Mouse (Mus musculus): Measurements from ENCODE around the gene Slc44a2.
"Not testable (repeated sequence)": the region's sequence is repeated elsewhere in the genome, so short reads cannot be mapped to it uniquely, and the experiment has no call there.

Gene Slc44a2

DNA sequence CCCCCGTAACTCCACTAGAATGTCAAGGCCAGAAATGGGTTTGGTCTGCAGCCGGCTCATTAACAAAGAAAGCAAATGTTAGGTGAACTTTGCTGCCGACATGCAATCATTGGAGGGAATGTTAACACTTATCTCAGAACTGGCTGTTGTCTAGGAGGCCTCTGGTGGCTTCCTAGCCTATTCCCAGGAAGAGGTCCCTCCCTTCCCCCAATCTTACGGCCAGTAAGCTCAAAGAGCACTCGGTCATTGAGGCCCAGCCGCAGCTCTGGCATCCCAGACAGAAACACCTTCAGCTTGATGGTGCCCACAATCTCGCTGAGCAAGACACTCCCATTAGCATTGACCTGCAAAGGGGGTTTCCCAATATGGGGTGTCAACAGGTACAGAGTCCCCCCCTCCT lies 15.4 kb upstream of the Slc44a2 start:
- no peak for DNase-seq (ENCODE audit: low spot score)

- DNase-seq (ENCODE audit: low spot score): no peak
Measured at GRCm38 (mm10) chr9:21309150-21309741, 11.3 kb upstream of the Slc44a2 start.

- DNase-seq (ENCODE audit: low spot score): no peak
Measured at GRCm38 (mm10) chr9:21311695-21312094, 8.8 kb upstream of the Slc44a2 start.

DNA sequence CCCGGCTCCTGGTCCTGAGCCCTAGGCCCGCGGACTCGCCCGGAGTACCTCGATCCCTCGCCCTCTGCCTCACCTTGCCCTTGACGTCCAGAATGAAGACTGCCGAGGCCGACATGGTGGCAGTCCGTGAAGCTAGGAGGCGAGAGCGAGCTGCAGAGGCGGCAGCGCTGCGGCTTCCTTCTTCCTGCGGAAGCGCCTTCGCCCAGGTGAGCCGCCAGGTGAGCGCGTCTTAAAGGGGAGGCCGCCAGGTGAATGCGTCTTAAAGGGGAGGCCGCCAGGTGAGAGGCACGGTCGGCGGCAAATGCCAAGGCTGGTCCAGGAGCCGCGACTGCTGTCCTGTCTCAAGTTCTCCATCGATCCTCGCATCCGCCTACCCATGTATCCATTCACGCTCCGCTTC lies 8.4 kb upstream of the Slc44a2 start, which contains the start of gene Ap1m2:
TSS of gene Ap1m2 (minus strand) at position 204 of the 400 bp plus-strand sequence.
- no peak for DNase-seq (ENCODE audit: low spot score)

- peak; percentile 89 for DNase-seq (ENCODE audit: low spot score)
Measured at GRCm38 (mm10) chr9:21313394-21313793, 7.1 kb upstream of the Slc44a2 start.

GRCm38 (mm10) chr9:21314367-21315140 lies 5.9 kb upstream of the Slc44a2 start:
- DNase-seq (ENCODE audit: low spot score): no peak

GRCm38 (mm10) chr9:21315421-21315820 lies 5.1 kb upstream of the Slc44a2 start:
- DNase-seq (ENCODE audit: low spot score): peak; percentile 60

DNA sequence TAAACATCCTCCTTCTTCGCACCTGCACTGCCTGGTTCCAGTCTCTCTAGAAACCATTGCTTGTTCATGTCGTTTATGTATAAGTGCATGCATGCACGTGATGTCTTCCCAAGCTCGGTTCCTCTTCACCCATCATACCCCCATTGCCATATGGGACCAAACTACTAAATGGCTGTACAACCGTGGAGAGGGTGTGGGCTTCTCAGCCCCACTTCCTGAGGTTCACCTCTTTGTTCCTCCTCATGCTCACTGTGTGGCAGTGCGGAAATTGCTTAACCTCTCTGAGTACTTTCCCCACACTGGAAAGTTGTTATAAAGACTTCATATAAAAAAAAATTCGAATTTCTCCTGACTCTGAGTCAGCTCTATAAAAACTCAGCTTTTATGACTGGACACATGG lies 3.8 kb upstream of the Slc44a2 start:
- DNase-seq (ENCODE audit: low spot score): no peak

DNA sequence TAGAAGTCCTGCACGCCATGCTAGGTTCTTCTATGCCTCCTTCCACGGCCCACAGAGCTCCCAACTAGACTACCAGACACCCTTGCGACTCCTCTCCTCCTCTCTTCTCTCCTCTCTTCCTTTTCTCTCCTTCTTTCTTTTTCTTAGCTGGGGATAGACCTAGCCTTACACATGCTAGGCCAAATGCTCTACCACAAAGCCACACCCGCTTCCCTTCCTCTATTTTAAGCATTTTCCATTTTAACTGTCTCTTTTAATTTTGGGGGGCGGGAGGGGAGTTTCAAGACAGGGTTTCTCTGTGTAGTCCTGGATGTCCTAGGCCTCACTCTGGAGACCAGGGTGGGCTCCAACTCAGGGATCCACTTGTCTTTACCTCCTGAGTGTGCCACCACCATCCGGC lies 1.7 kb upstream of the Slc44a2 start:
- DNase-seq (ENCODE audit: low spot score): no peak

DNA sequence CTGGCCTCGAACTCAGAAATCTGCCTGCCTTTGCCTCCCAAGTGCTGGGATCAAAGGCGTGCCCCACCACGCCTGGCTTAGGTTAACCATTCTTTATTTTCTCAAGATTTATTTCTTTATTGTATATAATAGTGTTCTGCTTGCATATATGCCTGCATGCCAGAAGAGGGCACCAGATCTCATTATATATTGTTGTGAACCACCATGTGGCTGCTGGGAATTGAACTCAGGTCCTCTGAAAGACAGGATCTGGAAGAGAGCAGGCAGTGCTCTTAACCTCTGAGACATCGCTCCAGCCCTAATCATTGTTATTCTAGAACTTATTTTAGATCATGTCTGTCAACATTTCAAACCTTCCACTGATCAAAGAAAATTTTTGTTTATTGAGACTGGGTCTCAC lies 995 bp upstream of the Slc44a2 start:
- no peak for DNase-seq (ENCODE audit: low spot score)

GRCm38 (mm10) chr9:21320280-21320618 lies 249 bp upstream of the Slc44a2 start:
- DNase-seq (ENCODE audit: low spot score): no peak

GRCm38 (mm10) chr9:21321513-21321835 lies 976 bp downstream of the Slc44a2 start:
- peak; percentile 45 for DNase-seq (ENCODE audit: low spot score)

- DNase-seq (ENCODE audit: low spot score): no peak
Measured at GRCm38 (mm10) chr9:21322211-21322916, 1.9 kb downstream of the Slc44a2 start.

- not testable (repeated sequence) for DNase-seq (ENCODE audit: low spot score)
Measured at GRCm38 (mm10) chr9:21322917-21323297, 2.4 kb downstream of the Slc44a2 start.

- no peak for DNase-seq (ENCODE audit: low spot score)
Measured at GRCm38 (mm10) chr9:21324269-21324668, 3.8 kb downstream of the Slc44a2 start.

DNA sequence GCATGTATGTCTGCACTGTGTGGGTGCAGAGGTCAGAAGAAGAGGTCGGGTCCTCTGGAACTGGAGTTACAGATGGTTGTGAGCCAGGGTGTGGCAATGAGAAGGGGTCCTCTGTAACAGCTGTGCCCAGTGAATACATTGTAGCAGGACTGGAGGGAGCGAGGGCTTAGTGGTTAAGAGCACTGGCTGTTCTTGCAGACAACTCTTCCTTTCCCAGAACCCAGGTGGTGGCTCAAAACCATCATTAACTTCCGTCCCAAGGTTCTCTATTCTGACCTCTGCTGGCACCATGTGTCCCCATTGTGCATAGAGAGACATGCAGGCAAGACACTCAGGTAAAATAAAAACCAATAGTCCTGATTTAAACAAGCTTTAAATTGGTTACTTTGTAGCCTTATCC lies 7.1 kb downstream of the Slc44a2 start:
- no peak for DNase-seq (ENCODE audit: low spot score)

GRCm38 (mm10) chr9:21328041-21328440 lies 7.5 kb downstream of the Slc44a2 start:
- no peak for DNase-seq (ENCODE audit: low spot score)

DNA sequence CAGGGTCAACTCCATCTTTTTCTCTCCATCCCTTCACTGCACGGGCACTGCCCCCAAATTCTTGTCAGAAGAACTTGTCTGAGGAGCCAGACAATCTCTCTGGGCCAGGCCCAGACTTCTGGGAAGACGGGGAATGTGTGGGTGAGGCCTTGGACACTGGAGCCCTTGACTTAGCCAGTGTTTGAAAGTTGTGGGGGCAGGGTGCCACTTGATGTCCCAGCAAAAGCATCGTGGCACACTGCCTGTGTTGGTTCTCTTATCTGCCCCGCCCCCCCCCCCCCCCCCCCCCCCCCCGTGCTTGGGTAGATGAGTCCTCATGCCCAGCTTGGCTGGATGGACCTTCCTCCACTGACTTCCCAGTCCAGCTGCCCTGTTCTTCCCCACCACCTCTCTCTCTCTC lies 8.5 kb downstream of the Slc44a2 start:
- DNase-seq (ENCODE audit: low spot score): peak; percentile 36

- no peak for DNase-seq (ENCODE audit: low spot score)
Measured at GRCm38 (mm10) chr9:21329699-21330289, 9.3 kb downstream of the Slc44a2 start.

GRCm38 (mm10) chr9:21331365-21332140 lies 11.1 kb downstream of the Slc44a2 start:
- DNase-seq (ENCODE audit: low spot score): no peak

DNA sequence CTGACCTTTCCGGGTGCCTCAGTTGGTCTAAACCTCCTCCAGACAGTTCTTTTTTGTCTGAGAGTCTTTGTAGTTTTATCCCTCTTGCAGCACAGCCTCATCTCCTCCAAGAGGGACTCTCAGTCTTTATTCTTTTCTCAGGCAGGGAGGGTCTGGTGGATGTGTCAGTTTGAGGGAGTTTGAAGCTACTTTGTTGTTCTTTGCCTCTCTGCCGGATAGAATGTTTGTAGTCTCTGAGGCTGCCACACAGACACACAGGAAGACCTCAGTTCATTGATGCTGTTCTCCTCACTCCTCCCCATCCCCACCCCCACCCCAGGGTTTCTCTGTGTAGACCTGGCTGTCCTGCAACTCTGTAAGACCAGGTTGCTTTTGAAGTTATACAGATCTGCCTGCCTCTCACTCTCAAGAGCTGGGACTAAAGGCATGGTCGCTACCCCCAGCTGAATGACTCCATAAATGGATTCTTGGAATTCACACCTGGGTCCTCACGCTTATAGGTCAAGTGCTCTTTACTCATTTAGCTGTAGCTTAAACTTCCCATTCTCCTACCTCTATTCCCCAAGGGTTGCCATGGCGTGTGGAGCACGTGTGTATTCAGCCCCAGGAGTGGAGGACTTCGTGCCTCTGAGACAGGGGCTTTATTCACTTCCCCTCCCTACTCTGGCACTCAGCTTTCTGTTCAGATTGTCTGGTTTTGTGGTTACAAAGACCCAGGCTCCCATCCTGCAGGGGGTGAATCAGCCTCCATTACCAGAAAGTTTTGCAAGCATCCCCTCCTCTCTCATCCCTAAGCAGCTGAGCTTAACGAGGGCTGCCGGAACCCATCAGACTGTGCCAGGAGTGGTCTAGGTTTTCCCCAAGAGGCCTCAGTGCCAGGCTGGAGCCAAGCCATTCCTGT lies 11.9 kb downstream of the Slc44a2 start:
- no peak for DNase-seq (ENCODE audit: low spot score)

Data from adipocyte (in vitro differentiated cells).